Mouse (Mus musculus): Measurements from ENCODE around the gene Eif4b. TPM values are rescaled to one million over a fixed set of nuclear protein-coding genes. Genes with fewer than 3 reads are reported as not detected.
A peak's percentile ranks its signal among the peaks of the same experiment; 100 is the strongest.

Gene Eif4b
- polyA plus RNA-seq, 1 experiment from 2014 or later, result 117 TPM

GRCm38 (mm10) chr15:102119121-102119830 is 45.7 kb downstream of the Eif4b start:
- Histone ChIP-seq H3K9me3 (ENCODE audit: control insufficient read depth, low read length) (no peaks in the 10 kb centered on the region), H3K9ac (ENCODE audit: low read depth, low read length) (0 out of 2 replicates have a peak overlapping the region, but pooled peaks have one; percentile 24), H3K27me3 (replicated peaks; ENCODE audit: control insufficient read depth, insufficient read depth, low read length) (no peaks in the 10 kb centered on the region), H3K27ac (ENCODE audit: low read length) (no peak overlapping the region), H3K36me3 (ENCODE audit: control insufficient read depth, insufficient read depth, low read length) (peaks cover 13% of the 10 kb centered on the region), H3K4me3 (ENCODE audit: low read length) (no peak overlapping the region), H3K4me2 (ENCODE audit: low read depth, low read length) (no peak overlapping the region), H3K4me1 (ENCODE audit: control insufficient read depth, insufficient read depth, low read length) (peaks cover 10% of the 10 kb centered on the region; the same call in 1 of the 2 replicates)
- no peak for ATAC-seq
- 73% methylated on average over 8 of the region's 8 CpGs for WGBS

GRCm38 (mm10) chr15:102119831-102120170 is 46.2 kb downstream of the Eif4b start:
- no peak for ATAC-seq
- peaks cover 13% of the 10 kb centered on the region for H3K36me3 ChIP-seq (ENCODE audit: control insufficient read depth, insufficient read depth, low read length)
- no peak overlapping the region for H3K4me2 ChIP-seq (ENCODE audit: low read depth, low read length)
- WGBS, result 84% methylated on average over 2 of the region's 2 CpGs
- peaks cover 10% of the 10 kb centered on the region; the same call in 1 of the 2 replicates for H3K4me1 ChIP-seq (ENCODE audit: control insufficient read depth, insufficient read depth, low read length)
- H3K9me3 ChIP-seq (ENCODE audit: control insufficient read depth, low read length), result no peaks in the 10 kb centered on the region
- H3K27me3 ChIP-seq (replicated peaks; ENCODE audit: control insufficient read depth, insufficient read depth, low read length), result no peaks in the 10 kb centered on the region
- no peak overlapping the region for H3K9ac ChIP-seq (ENCODE audit: low read depth, low read length)
- H3K27ac ChIP-seq (ENCODE audit: low read length), result no peak overlapping the region
- H3K4me3 ChIP-seq (ENCODE audit: low read length), result no peak overlapping the region

- H3K27me3 ChIP-seq (replicated peaks; ENCODE audit: control insufficient read depth, insufficient read depth, low read length), result no peaks in the 10 kb centered on the region
- H3K36me3 ChIP-seq (ENCODE audit: control insufficient read depth, insufficient read depth, low read length), result peaks cover 13% of the 10 kb centered on the region
- H3K27ac ChIP-seq (ENCODE audit: low read length), result no peak overlapping the region
- no peak overlapping the region for H3K9ac ChIP-seq (ENCODE audit: low read depth, low read length)
- WGBS, result 79% methylated on average over 5 of the region's 5 CpGs
- H3K4me2 ChIP-seq (ENCODE audit: low read depth, low read length), result no peak overlapping the region
- no peak overlapping the region for H3K4me3 ChIP-seq (ENCODE audit: low read length)
- no peaks in the 10 kb centered on the region for H3K9me3 ChIP-seq (ENCODE audit: control insufficient read depth, low read length)
- peaks cover 9% of the 10 kb centered on the region; the same call in 1 of the 2 replicates for H3K4me1 ChIP-seq (ENCODE audit: control insufficient read depth, insufficient read depth, low read length)
- no peak for ATAC-seq
These were observed 47.0 kb downstream of the Eif4b start for GRCm38 (mm10) chr15:102120530-102120929.

GRCm38 (mm10) chr15:102126303-102126702 is 52.7 kb downstream of the Eif4b start:
- Histone ChIP-seq H3K9ac (ENCODE audit: low read depth, low read length) (no peak overlapping the region), H3K27me3 (replicated peaks; ENCODE audit: control insufficient read depth, insufficient read depth, low read length) (no peaks in the 10 kb centered on the region), H3K9me3 (ENCODE audit: control insufficient read depth, low read length) (no peaks in the 10 kb centered on the region), H3K36me3 (ENCODE audit: control insufficient read depth, insufficient read depth, low read length) (peaks cover 7% of the 10 kb centered on the region), H3K4me3 (ENCODE audit: low read length) (no peak overlapping the region), H3K4me1 (ENCODE audit: control insufficient read depth, insufficient read depth, low read length) (no peaks in the 10 kb centered on the region), H3K27ac (ENCODE audit: low read length) (peak overlapping the region; percentile 6; the same call in 1 of the 2 replicates), H3K4me2 (ENCODE audit: low read depth, low read length) (no peak overlapping the region)
- 48% methylated on average over 2 of the region's 2 CpGs for WGBS
- ATAC-seq, result no peak

- Histone ChIP-seq H3K27me3 (replicated peaks; ENCODE audit: control insufficient read depth, insufficient read depth, low read length) (no peaks in the 10 kb centered on the region), H3K27ac (ENCODE audit: low read length) (no peak overlapping the region), H3K9ac (ENCODE audit: low read depth, low read length) (no peak overlapping the region), H3K36me3 (ENCODE audit: control insufficient read depth, insufficient read depth, low read length) (no peaks in the 10 kb centered on the region; the same call in 1 of the 2 replicates), H3K4me1 (ENCODE audit: control insufficient read depth, insufficient read depth, low read length) (peaks cover 6% of the 10 kb centered on the region), H3K4me3 (ENCODE audit: low read length) (no peak overlapping the region), H3K4me2 (ENCODE audit: low read depth, low read length) (no peak overlapping the region), H3K9me3 (ENCODE audit: control insufficient read depth, low read length) (no peaks in the 10 kb centered on the region)
- WGBS, result 68% methylated on average over 9 of the region's 9 CpGs
- no peak for ATAC-seq
These were observed 59.7 kb downstream of the Eif4b start for GRCm38 (mm10) chr15:102133314-102133713.

GRCm38 (mm10) chr15:102134709-102135108 is 61.1 kb downstream of the Eif4b start:
- 69% methylated on average over 2 of the region's 2 CpGs for WGBS
- no peak for ATAC-seq
- no peaks in the 10 kb centered on the region for H3K27me3 ChIP-seq (replicated peaks; ENCODE audit: control insufficient read depth, insufficient read depth, low read length)
- no peaks in the 10 kb centered on the region for H3K9me3 ChIP-seq (ENCODE audit: control insufficient read depth, low read length)
- no peak overlapping the region for H3K4me3 ChIP-seq (ENCODE audit: low read length)
- H3K9ac ChIP-seq (ENCODE audit: low read depth, low read length), result no peak overlapping the region
- H3K27ac ChIP-seq (ENCODE audit: low read length), result no peak overlapping the region
- H3K36me3 ChIP-seq (ENCODE audit: control insufficient read depth, insufficient read depth, low read length), result no peaks in the 10 kb centered on the region; the same call in 1 of the 2 replicates
- peaks cover 6% of the 10 kb centered on the region for H3K4me1 ChIP-seq (ENCODE audit: control insufficient read depth, insufficient read depth, low read length)
- no peak overlapping the region for H3K4me2 ChIP-seq (ENCODE audit: low read depth, low read length)

- Histone ChIP-seq H3K4me2 (ENCODE audit: low read depth, low read length) (peak overlapping the region; percentile 74), H3K4me3 (ENCODE audit: low read length) (peak overlapping the region; percentile 82), H3K9me3 (ENCODE audit: control insufficient read depth, low read length) (no peaks in the 10 kb centered on the region), H3K27ac (ENCODE audit: low read length) (peak overlapping the region; percentile 69), H3K36me3 (ENCODE audit: control insufficient read depth, insufficient read depth, low read length) (no peaks in the 10 kb centered on the region), H3K9ac (ENCODE audit: low read depth, low read length) (peak overlapping the region; percentile 78), H3K4me1 (ENCODE audit: control insufficient read depth, insufficient read depth, low read length) (peaks cover 6% of the 10 kb centered on the region), H3K27me3 (replicated peaks; ENCODE audit: control insufficient read depth, insufficient read depth, low read length) (no peaks in the 10 kb centered on the region)
- 1% methylated on average over 31 of the region's 35 CpGs for WGBS
- ATAC-seq, result peak; percentile 68
These were observed 62.1 kb downstream of the Eif4b start for GRCm38 (mm10) chr15:102135522-102136128.

- WGBS, result under 1% methylated on average over 50 of the region's 50 CpGs
- Histone ChIP-seq H3K4me2 (ENCODE audit: low read depth, low read length) (peak within 1 kb of the TSS; percentile 74), H3K27me3 (replicated peaks; ENCODE audit: control insufficient read depth, insufficient read depth, low read length) (no peaks in the 10 kb centered on the region), H3K4me1 (ENCODE audit: control insufficient read depth, insufficient read depth, low read length) (peaks cover 6% of the 10 kb centered on the region), H3K9ac (ENCODE audit: low read depth, low read length) (peak within 1 kb of the TSS; percentile 78), H3K9me3 (ENCODE audit: control insufficient read depth, low read length) (no peaks in the 10 kb centered on the region), H3K4me3 (ENCODE audit: low read length) (peak within 1 kb of the TSS; percentile 82), H3K36me3 (ENCODE audit: control insufficient read depth, insufficient read depth, low read length) (no peaks in the 10 kb centered on the region), H3K27ac (ENCODE audit: low read length) (peak within 1 kb of the TSS; percentile 69)
- ATAC-seq, result peak; percentile 100
These were observed 62.7 kb downstream of the Eif4b start, which contains the start of gene Spryd3 for GRCm38 (mm10) chr15:102136129-102136758. Gene Spryd3, minus strand, starts transcription at chr15:102136234.

- no peak overlapping the region for H3K4me3 ChIP-seq (ENCODE audit: low read length)
- no peaks in the 10 kb centered on the region for H3K36me3 ChIP-seq (ENCODE audit: control insufficient read depth, insufficient read depth, low read length)
- WGBS, result 89% methylated on average over 5 of the region's 5 CpGs
- no peak overlapping the region for H3K9ac ChIP-seq (ENCODE audit: low read depth, low read length)
- H3K27me3 ChIP-seq (replicated peaks; ENCODE audit: control insufficient read depth, insufficient read depth, low read length), result peaks cover 14% of the 10 kb centered on the region
- H3K4me2 ChIP-seq (ENCODE audit: low read depth, low read length), result no peak overlapping the region
- no peaks in the 10 kb centered on the region for H3K9me3 ChIP-seq (ENCODE audit: control insufficient read depth, low read length)
- H3K4me1 ChIP-seq (ENCODE audit: control insufficient read depth, insufficient read depth, low read length), result peaks cover 17% of the 10 kb centered on the region
- H3K27ac ChIP-seq (ENCODE audit: low read length), result no peak overlapping the region
- no peak for ATAC-seq
These were observed 67.5 kb downstream of the Eif4b start for GRCm38 (mm10) chr15:102141120-102141519.
